ENCODE assay signal across 20 mouse cellular contexts in genomic region chr4:149061432-149061718, GRCm38 (mm10). TPM values are rescaled to one million over a fixed set of nuclear protein-coding genes. Genes with fewer than 3 reads are reported as not detected.
DNase-seq lines count a peak whose midpoint lies in the region; ATAC-seq and TF ChIP-seq lines count a peak whose summit lies in the region.
"Had no signal": no experiment of that assay in that cellular context is flagged by ENCODE, and none has a peak within 500 bp of the region (broad histone marks: within the 10 kb centered on the region; RNA-seq: fewer than 3 reads in every experiment).

No protein-coding gene starts in this region.

- H3K4me2 ChIP-seq in heart, embryonic 12.5 days = peak overlapping the region; percentile 30
- peak overlapping the region; percentile 11; the same call in 1 of the 2 replicates for H3K4me2 ChIP-seq in hindbrain, embryonic 13.5 days
- no peak overlapping the region for H3K4me2 ChIP-seq in hindbrain, postnatal 0 days (ENCODE audit: low read depth, low read length)
- H3K4me2 ChIP-seq in CH12.LX (ENCODE audit: insufficient read depth, low read depth, poor library complexity, severe bottlenecking) = no peak overlapping the region
- H3K4me2 ChIP-seq: forebrain, embryonic 13.5 days had no signal

- TF ChIP-seq POLR2A in CH12.LX (IDR thresholded peaks at IDR 0.05; ENCODE audit: low read depth, low read length) = no peak

- dilution Hi-C loops in CH12.LX (cut with MboI; ENCODE audit: extremely low pct_ligation_motif_present, extremely low pct_unique_long_range_greater_than_20kb, low sequenced_read_pairs) = no loop called here

- H3K27me3 ChIP-seq in heart, embryonic 12.5 days (replicated peaks) = no peaks in the 10 kb centered on the region
- 0 out of 2 replicates have a peak, but pooled peaks cover 3% of the 10 kb centered on the region for H3K27me3 ChIP-seq in hindbrain, embryonic 13.5 days
- H3K27me3 ChIP-seq in hindbrain, postnatal 0 days (ENCODE audit: insufficient read depth, low read length) = no peaks in the 10 kb centered on the region
- H3K27me3 ChIP-seq in CH12.LX (replicated peaks) (no peaks in the 10 kb centered on the region), E14TG2a.4 (ENCODE audit: insufficient read depth, low read length) (peaks cover 9% of the 10 kb centered on the region)
- H3K27me3 ChIP-seq: heart, embryonic 15.5 days; Patski had no signal

- H3K36me3 ChIP-seq in heart, embryonic 12.5 days = 0 out of 2 replicates have a peak, but pooled peaks cover under 1% of the 10 kb centered on the region
- no peaks in the 10 kb centered on the region for H3K36me3 ChIP-seq in hindbrain, embryonic 13.5 days
- H3K36me3 ChIP-seq in hindbrain, postnatal 0 days (ENCODE audit: insufficient read depth, low read length) = no peaks in the 10 kb centered on the region
- peaks cover 0 to 86% of the 10 kb centered on the region in 2 experiments for H3K36me3 ChIP-seq in CH12.LX (replicated peaks in 1 of 2; ENCODE audit: control insufficient read depth in 1 of 2, insufficient read depth in 1 of 2, low read length in 1 of 2)
- peaks cover 20% of the 10 kb centered on the region for H3K36me3 ChIP-seq in E14TG2a.4 (ENCODE audit: insufficient read depth, low read length)
- H3K36me3 ChIP-seq: heart, embryonic 15.5 days had no signal

- H3K9me3 ChIP-seq in heart, embryonic 12.5 days (replicated peaks) = no peaks in the 10 kb centered on the region
- no peaks in the 10 kb centered on the region for H3K9me3 ChIP-seq in hindbrain, embryonic 13.5 days
- no peaks in the 10 kb centered on the region for H3K9me3 ChIP-seq in hindbrain, postnatal 0 days (ENCODE audit: low read length)
- H3K9me3 ChIP-seq in CH12.LX (replicated peaks; ENCODE audit: low read length) (no peaks in the 10 kb centered on the region), E14TG2a.4 (ENCODE audit: low read length) (no peaks in the 10 kb centered on the region)
- H3K9me3 ChIP-seq: embryonic facial prominence, embryonic 10.5 days; forebrain, embryonic 13.5 days; heart, embryonic 15.5 days had no signal

- no peak for ATAC-seq in heart, embryonic 12.5 days (ENCODE audit: insufficient number of reproducible peaks, low FRiP score)
- no peak for ATAC-seq in hindbrain, embryonic 13.5 days (ENCODE audit: low FRiP score)
- ATAC-seq in hindbrain, postnatal 0 days = no peak
- ATAC-seq: CD4-positive, CD25-positive, alpha-beta regulatory T cell, adult 4 months; forebrain, embryonic 13.5 days; hindbrain, embryonic 16.5 days; Patski had no signal

- no peak overlapping the region for H3K27ac ChIP-seq in heart, embryonic 12.5 days (ENCODE audit: poor library complexity, severe bottlenecking)
- peak overlapping the region; percentile 23; the same call in 1 of the 2 replicates for H3K27ac ChIP-seq in hindbrain, embryonic 13.5 days
- H3K27ac ChIP-seq in hindbrain, postnatal 0 days = no peak overlapping the region
- no peak overlapping the region for H3K27ac ChIP-seq in CH12.LX (ENCODE audit: insufficient read depth, low read depth)
- H3K27ac ChIP-seq: embryonic facial prominence, embryonic 10.5 days; forebrain, embryonic 13.5 days; heart, embryonic 15.5 days had no signal

- H3K4me3 ChIP-seq in heart, embryonic 12.5 days = no peak overlapping the region
- H3K4me3 ChIP-seq in hindbrain, embryonic 13.5 days = no peak overlapping the region
- H3K4me3 ChIP-seq in hindbrain, postnatal 0 days (ENCODE audit: low read length) = no peak overlapping the region
- no peak overlapping the region for H3K4me3 ChIP-seq in CH12.LX (replicated peaks in 1 of 3; ENCODE audit: low read depth in 2 of 3, low read length in 2 of 3, poor library complexity in 1 of 3)
- H3K4me3 ChIP-seq in E14TG2a.4 (replicated peaks; ENCODE audit: low read length) = peak overlapping the region; percentile 21; the same call in 1 of the 2 replicates
- H3K4me3 ChIP-seq: embryonic facial prominence, embryonic 10.5 days; forebrain, embryonic 13.5 days; heart, embryonic 15.5 days had no signal

- no peak for TF ChIP-seq CTCF in hindbrain, postnatal 0 days (IDR thresholded peaks at IDR 0.05; ENCODE audit: low read depth)
- TF ChIP-seq CTCF in CH12.LX (conservative IDR thresholded peaks at IDR 0.05 in 1 of 2, IDR thresholded peaks at IDR 0.05 in 1 of 2; ENCODE audit: low read depth in 2 of 2, low read length in 2 of 2) (no peak), E14TG2a.4 (conservative IDR thresholded peaks at IDR 0.05; ENCODE audit: low read length) (no peak)

- in situ Hi-C loops in CH12.LX (cut with MboI; ENCODE audit: low pct_ligation_motif_present, low pct_unique_long_range_greater_than_20kb, low sequenced_read_pairs) = loop anchor here (10.0 kb wide), 3 partner anchors 147 to 357 kb away; no protein-coding TSS in a partner anchor

- peaks cover 65% of the 10 kb centered on the region for H3K4me1 ChIP-seq in heart, embryonic 12.5 days (replicated peaks)
- H3K4me1 ChIP-seq in hindbrain, embryonic 13.5 days (replicated peaks) = peaks cover 70% of the 10 kb centered on the region
- H3K4me1 ChIP-seq in hindbrain, postnatal 0 days (ENCODE audit: insufficient read depth, low read length) = peaks cover 12% of the 10 kb centered on the region
- H3K4me1 ChIP-seq in CH12.LX (ENCODE audit: control insufficient read depth in 1 of 2, insufficient read depth in 2 of 2) (peaks cover 0 to 43% of the 10 kb centered on the region in 2 experiments; a peak in 3 of 4 replicates), E14TG2a.4 (replicated peaks; ENCODE audit: low read depth, low read length) (peaks cover 89% of the 10 kb centered on the region)

- intact Hi-C loops in heart, postnatal 36 days (cut with DNase I) = no loop called here

- peak overlapping the region; percentile 13; the same call in 1 of the 2 replicates for H3K9ac ChIP-seq in heart, embryonic 12.5 days
- H3K9ac ChIP-seq in hindbrain, embryonic 13.5 days = 0 out of 2 replicates have a peak overlapping the region, but pooled peaks have one; percentile 14
- H3K9ac ChIP-seq in hindbrain, postnatal 0 days (replicated peaks; ENCODE audit: low read length) = no peak overlapping the region
- no peak overlapping the region for H3K9ac ChIP-seq in CH12.LX (ENCODE audit: insufficient read depth, low read depth)
- H3K9ac ChIP-seq: forebrain, embryonic 13.5 days; heart, embryonic 15.5 days had no signal

- no peak for TF ChIP-seq EP300 in CH12.LX (IDR thresholded peaks at IDR 0.05; ENCODE audit: low read length)

- WGBS in heart, embryonic 12.5 days = 55% methylated on average over 13 of the region's 13 CpGs
- 58% methylated on average over 13 of the region's 13 CpGs for WGBS in hindbrain, embryonic 13.5 days
- 59% methylated on average over 13 of the region's 13 CpGs for WGBS in hindbrain, postnatal 0 days

- peaks cover 4% of the 10 kb centered on the region; the same call in 1 of the 2 replicates for H3K79me2 ChIP-seq in CH12.LX (replicated peaks; ENCODE audit: control insufficient read depth, extremely low read depth, insufficient read depth, poor library complexity, severe bottlenecking)

- no peak for TF ChIP-seq RAD21 in CH12.LX (IDR thresholded peaks at IDR 0.05; ENCODE audit: low read depth, low read length)

- DNase-seq in heart, postnatal 36 days = no peak
- no peak for DNase-seq in hindbrain, postnatal 0 days (ENCODE audit: low spot score)
- no peak for DNase-seq in CH12.LX (ENCODE audit: extremely low read depth)
- no peak for DNase-seq in c-Kit-positive CD71-positive TER-119-positive erythroid progenitor cells, embryonic 14.5 days (ENCODE audit: low spot score)
- DNase-seq: adrenal gland, adult 2 months; adrenal gland, postnatal 25 days; cerebellum, adult 2 months; gastrocnemius, postnatal 36 days; heart, adult 11 months; kidney, adult 11 months; kidney, adult 9 months had no signal

TF ChIP-seq in CH12.LX, 34 proteins besides CTCF, POLR2A, EP300 and RAD21:
- TF ChIP-seq MAX (IDR thresholded peaks at IDR 0.05; ENCODE audit: low read length) (peak; percentile 59; the same call in 1 of the 2 replicates), TCF12 (IDR thresholded peaks at IDR 0.05; ENCODE audit: low read depth, low read length) (no peak), UBTF (IDR thresholded peaks at IDR 0.05; ENCODE audit: low read depth, low read length) (no peak), POLR2AphosphoS2 (IDR thresholded peaks at IDR 0.05; ENCODE audit: low read depth, low read length) (no peak), BHLHE40 (IDR thresholded peaks at IDR 0.05; ENCODE audit: low read depth, low read length) (peak; percentile 77), ETS1 (conservative IDR thresholded peaks at IDR 0.05; ENCODE audit: low read depth, low read length) (peak; percentile 21), SIN3A (IDR thresholded peaks at IDR 0.05; ENCODE audit: low read length) (no peak)

RNA-seq across cellular contexts. Expression of gene Pex14, which starts 38.3 kb away (rescaled TPM):
- 44.1 and 44.3 TPM in 2 replicates for polyA plus RNA-seq in heart, embryonic 12.5 days (2016; fragmentation: Nextera tagmentation; extraction: Ambion mirVana)
- 10 to 100 TPM; 21.5 to 23.5 TPM for total RNA-seq in heart, postnatal 36 days (2021)
- polyA plus RNA-seq in hindbrain, embryonic 13.5 days (2015; fragmentation: Nextera tagmentation; extraction: Ambion mirVana) = 52.6 and 57.7 TPM in 2 replicates
- total RNA-seq in hindbrain, postnatal 0 days (2014; rRNA removed) = 70.4 and 81.7 TPM in 2 replicates
- 62.1 and 62.9 TPM in 2 replicates for polyA plus RNA-seq in hindbrain, postnatal 0 days (2015; fragmentation: Nextera tagmentation; extraction: Ambion mirVana)
- total RNA-seq in CH12.LX (2012; rRNA removed) (48.5 and 51.3 TPM in 2 replicates), CH12.LX (2014; rRNA removed) (60.3 and 63.6 TPM in 2 replicates)
- polyA plus RNA-seq in CH12.LX (2012; ENCODE audit: insufficient read length, low read depth) = 59.2 and 67.7 TPM in 2 replicates

RNA-seq across cellular contexts. Expression of gene Dffa, which starts 42.6 kb away (rescaled TPM):
- polyA plus RNA-seq in heart, embryonic 12.5 days (2016; fragmentation: Nextera tagmentation; extraction: Ambion mirVana) = 37.8 and 39.9 TPM in 2 replicates
- 10 to 100 TPM; 35.6 to 41.7 TPM for total RNA-seq in heart, postnatal 36 days (2021)
- polyA plus RNA-seq in hindbrain, embryonic 13.5 days (2015; fragmentation: Nextera tagmentation; extraction: Ambion mirVana) = 27.0 and 29.1 TPM in 2 replicates
- total RNA-seq in hindbrain, postnatal 0 days (2014; rRNA removed) = 11.4 and 16.6 TPM in 2 replicates
- 22.9 and 26.9 TPM in 2 replicates for polyA plus RNA-seq in hindbrain, postnatal 0 days (2015; fragmentation: Nextera tagmentation; extraction: Ambion mirVana)
- total RNA-seq in CH12.LX (2012; rRNA removed) (26.8 and 27.2 TPM in 2 replicates), CH12.LX (2014; rRNA removed) (23.4 and 23.7 TPM in 2 replicates)
- 42.0 and 44.8 TPM in 2 replicates for polyA plus RNA-seq in CH12.LX (2012; ENCODE audit: insufficient read length, low read depth)

Comparison
In these comparisons a context has a peak if more than half of its experiments do, and no peak if none do; other contexts are left out.
1. H3K4me2 ChIP-seq: peak in heart, embryonic 12.5 days (single experiment) and hindbrain, embryonic 13.5 days (single experiment); none in hindbrain, postnatal 0 days (single experiment) and CH12.LX (single experiment).
2. H3K9ac ChIP-seq: peak in heart, embryonic 12.5 days (single experiment) and hindbrain, embryonic 13.5 days (single experiment); none in hindbrain, postnatal 0 days (single experiment) and CH12.LX (single experiment).